Mouse (Mus musculus) small intestine, adult 2 months (tissue): ENCODE results near the gene Asb15.

Source experiments
- CTCF ChIP-seq: fragments of 200-500 bp; IDR thresholded peaks from 2 replicates; pipeline ENCODE4 v1.5.1; 2012; ENCODE audit warnings: low read depth, mild to moderate bottlenecking, control low read depth, inconsistent platforms, low read length, moderate library complexity, mixed read lengths; ENCODE audit not compliant: insufficient replicate concordance, insufficient read length; ENCODE audit errors: extremely low read depth
- POLR2A ChIP-seq: fragments of 200-500 bp; IDR thresholded peaks from 2 replicates; pipeline ENCODE4 v1.6.1; 2012; ENCODE audit warnings: low read depth, mild to moderate bottlenecking, control low read depth, inconsistent platforms, low read length, moderate library complexity

GRCm38 (mm10) chr6:24622098-24622497 lies 94.2 kb downstream of the Asb15 start:
- TF ChIP-seq CTCF (no peak), POLR2A (no peak)
